Mouse (Mus musculus) heart, embryonic 15.5 days (tissue): ENCODE results near the gene Pakap. TPM values are rescaled to one million over a fixed set of nuclear protein-coding genes. Genes with fewer than 3 reads are reported as not detected.

Experiments used
- ATAC-seq: fragments of 200-750 bp; cut with Nextera tagmentation; replicated peaks from 2 replicates; pipeline ENCODE4 v1.8.0; 2017; ENCODE audit warnings: low read depth, moderate TSS enrichment; ENCODE audit not compliant: insufficient number of reproducible peaks, insufficient read depth, low FRiP score
- H3K27ac ChIP-seq: fragments of 300-500 bp; sonication (generic); 2 replicates; pipeline ENCODE4 v1.5.1; 2015; ENCODE audit warnings: mild to moderate bottlenecking, inconsistent platforms
- H3K27me3 ChIP-seq: fragments of 300-500 bp; sonication (generic); 2 replicates; pipeline ENCODE4 v1.6.1; 2015; ENCODE audit warnings: inconsistent platforms
- H3K36me3 ChIP-seq: fragments of 300-500 bp; sonication (generic); 2 replicates; pipeline ENCODE4 v1.6.1; 2015; ENCODE audit warnings: mild to moderate bottlenecking, inconsistent platforms
- H3K4me1 ChIP-seq: fragments of 300-500 bp; sonication (generic); replicated peaks from 2 replicates; pipeline ENCODE4 v1.6.1; 2015; ENCODE audit warnings: inconsistent platforms
- H3K4me2 ChIP-seq: fragments of 300-500 bp; sonication (generic); 2 replicates; pipeline ENCODE4 v1.6.1; 2015; ENCODE audit warnings: inconsistent platforms, mild to moderate bottlenecking, moderate library complexity
- H3K4me3 ChIP-seq: fragments of 300-500 bp; sonication (generic); 2 replicates; pipeline ENCODE4 v1.5.1; 2015; ENCODE audit warnings: mild to moderate bottlenecking, inconsistent platforms
- H3K9ac ChIP-seq: fragments of 300-500 bp; sonication (generic); 2 replicates; pipeline ENCODE4 v1.6.1; 2015; ENCODE audit warnings: mild to moderate bottlenecking, inconsistent platforms
- H3K9me3 ChIP-seq: fragments of 300-500 bp; sonication (generic); replicated peaks from 2 replicates; pipeline ENCODE4 v1.6.1; 2016; ENCODE audit warnings: inconsistent platforms
- WGBS: fragments of 180-500 bp; shearing (Covaris S2); methylation state at CpG from one replicate; pipeline ENCODE4 v1.1.7; 2015; ENCODE audit warnings: mixed read lengths; 5-methylcytosine and 5-hydroxymethylcytosine counted together
- polyA plus RNA-seq: library from polyadenylated mRNA; unstranded; fragments of >200 nt; fragmentation: Nextera tagmentation; extraction: Ambion mirVana; gene quantifications from 2 replicates; pipeline ENCODE4 v1.2.1, GENCODE M21; 2015

Pakap gene
- polyA plus RNA-seq, result 57.1 and 57.8 TPM in 2 replicates

DNA sequence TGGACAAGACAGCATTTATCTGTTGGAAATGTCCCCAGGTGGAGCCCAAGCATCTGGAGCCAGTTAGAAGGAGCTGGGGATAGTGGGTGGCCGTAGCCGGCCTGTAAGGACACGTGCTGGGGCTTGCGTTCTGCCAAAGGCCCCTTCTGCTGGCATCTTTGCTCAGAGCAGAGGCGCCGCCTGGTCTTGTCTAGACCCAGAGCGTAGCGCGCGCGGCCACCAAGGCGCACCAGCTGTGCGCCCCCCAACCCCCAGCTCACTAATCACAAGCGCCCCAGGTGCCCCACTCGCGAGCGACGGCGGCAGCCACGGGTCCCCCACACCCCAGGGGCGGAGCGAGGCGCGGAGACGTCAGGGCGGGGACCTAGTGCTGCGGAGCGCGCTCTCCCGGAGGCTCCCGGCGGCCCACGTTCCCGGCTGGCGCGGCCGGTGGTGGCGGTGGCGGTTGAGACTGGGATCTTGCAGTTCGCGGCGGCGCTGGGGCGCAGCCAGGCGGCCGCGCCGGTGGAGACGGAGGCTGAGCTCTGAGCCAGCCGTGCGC, at the start of gene Pakap:
Gene Pakap (plus strand): TSS at position 514 of the 541 bp plus-strand sequence.
- no peaks in the 10 kb centered on the region for H3K9me3 ChIP-seq
- peak within 1 kb of the TSS; percentile 77 for H3K4me2 ChIP-seq
- H3K4me1 ChIP-seq, result peaks cover 52% of the 10 kb centered on the region
- peak within 1 kb of the TSS; percentile 73 for H3K4me3 ChIP-seq
- peak within 1 kb of the TSS; percentile 79 for H3K9ac ChIP-seq
- H3K36me3 ChIP-seq, result no peaks in the 10 kb centered on the region
- no peaks in the 10 kb centered on the region for H3K27me3 ChIP-seq
- WGBS, result under 1% methylated on average over 51 of the region's 51 CpGs
- peak within 1 kb of the TSS; percentile 98 for H3K27ac ChIP-seq
- peak; percentile 77 for ATAC-seq

GRCm38 (mm10) chr4:57523456-57523855, 44.5 kb upstream of the Pakap start:
- Histone ChIP-seq H3K27ac (no peak overlapping the region), H3K4me3 (no peak overlapping the region), H3K36me3 (no peaks in the 10 kb centered on the region), H3K9me3 (no peaks in the 10 kb centered on the region), H3K4me2 (no peak overlapping the region), H3K9ac (no peak overlapping the region), H3K27me3 (no peaks in the 10 kb centered on the region), H3K4me1 (peaks cover 17% of the 10 kb centered on the region)
- ATAC-seq, result no peak
- WGBS, result 95% methylated on average over 15 of the region's 15 CpGs

GRCm38 (mm10) chr4:57524461-57524860, 43.5 kb upstream of the Pakap start:
- Histone ChIP-seq H3K4me2 (no peak overlapping the region), H3K9ac (no peak overlapping the region), H3K27ac (peak overlapping the region; percentile 65), H3K9me3 (no peaks in the 10 kb centered on the region), H3K36me3 (no peaks in the 10 kb centered on the region), H3K4me3 (no peak overlapping the region), H3K27me3 (no peaks in the 10 kb centered on the region), H3K4me1 (peaks cover 17% of the 10 kb centered on the region)
- peak; percentile 71 for ATAC-seq
- WGBS, result 35% methylated on average over 3 of the region's 3 CpGs

DNA sequence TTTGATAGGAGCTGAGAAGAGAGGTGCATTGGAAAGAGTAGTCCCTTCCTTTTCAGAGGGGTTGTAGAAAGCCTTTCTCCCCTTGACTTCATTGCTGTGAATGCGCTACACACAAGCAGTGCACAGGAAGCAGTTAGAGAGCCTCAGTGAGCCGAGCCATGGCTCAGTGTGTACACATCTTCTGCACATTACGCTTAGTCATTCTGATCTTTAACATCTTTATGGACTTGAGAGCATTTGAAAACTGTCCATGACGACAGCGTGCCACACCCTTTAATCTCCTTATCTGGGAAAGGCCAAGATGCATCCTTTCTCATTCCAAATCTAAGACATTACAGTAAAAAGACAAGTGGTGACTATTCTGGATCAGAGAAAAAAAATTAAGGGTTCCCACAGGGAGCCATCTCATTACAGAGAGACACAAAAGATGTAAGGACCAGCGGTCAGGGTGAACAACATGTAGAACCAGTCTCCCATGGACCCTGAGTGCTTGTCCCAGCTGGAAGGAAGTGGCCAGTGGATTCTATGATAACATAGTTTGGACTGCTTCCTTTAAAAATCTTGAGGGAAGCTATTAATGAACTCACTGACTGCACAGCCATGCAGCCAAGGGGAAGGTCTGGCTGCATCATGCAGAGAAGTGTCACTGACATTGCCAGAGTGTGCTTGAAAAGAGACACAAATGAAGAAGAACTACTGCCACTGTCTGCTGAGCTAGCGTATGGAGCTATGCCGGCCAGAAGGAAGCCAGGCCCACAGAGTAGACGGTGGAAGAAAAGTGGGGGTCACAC, 42.6 kb upstream of the Pakap start:
- H3K9me3 ChIP-seq, result no peaks in the 10 kb centered on the region
- H3K4me2 ChIP-seq, result no peak overlapping the region
- 61% methylated on average over 9 of the region's 9 CpGs for WGBS
- H3K9ac ChIP-seq, result no peak overlapping the region
- H3K4me1 ChIP-seq, result peaks cover 17% of the 10 kb centered on the region
- H3K27ac ChIP-seq, result peak overlapping the region; percentile 65
- no peak overlapping the region for H3K4me3 ChIP-seq
- no peaks in the 10 kb centered on the region for H3K36me3 ChIP-seq
- ATAC-seq, result peak; percentile 75
- no peaks in the 10 kb centered on the region for H3K27me3 ChIP-seq

- H3K4me2 ChIP-seq, result no peak overlapping the region
- H3K27me3 ChIP-seq, result no peaks in the 10 kb centered on the region
- ATAC-seq, result no peak
- no peaks in the 10 kb centered on the region for H3K9me3 ChIP-seq
- H3K27ac ChIP-seq, result no peak overlapping the region
- no peak overlapping the region for H3K4me3 ChIP-seq
- H3K4me1 ChIP-seq, result peaks cover 17% of the 10 kb centered on the region
- H3K9ac ChIP-seq, result no peak overlapping the region
- no peaks in the 10 kb centered on the region for H3K36me3 ChIP-seq
Measured at GRCm38 (mm10) chr4:57528296-57528695, 39.7 kb upstream of the Pakap start.

DNA sequence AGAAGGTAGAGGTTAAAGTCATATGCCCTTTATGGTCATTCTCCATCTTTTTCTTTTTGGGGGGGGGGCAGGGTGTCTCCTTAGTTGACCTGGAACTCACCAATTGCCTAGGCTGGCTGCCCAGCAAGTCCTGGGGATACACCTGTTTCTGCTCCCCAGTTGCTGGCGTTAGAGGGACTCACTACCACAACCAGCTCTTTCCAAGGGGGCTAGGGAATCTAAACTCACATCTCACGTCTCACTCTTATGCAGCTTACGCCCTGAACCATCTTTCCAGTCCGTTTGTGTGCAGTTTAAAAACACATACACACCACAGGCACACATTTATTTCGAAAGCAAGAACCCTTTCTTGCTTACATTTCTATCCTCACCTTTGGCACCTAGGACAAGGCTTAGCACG, 34.3 kb upstream of the Pakap start:
- no peak overlapping the region for H3K9ac ChIP-seq
- peaks cover 30% of the 10 kb centered on the region for H3K4me1 ChIP-seq
- WGBS, result 75% methylated on average over 6 of the region's 6 CpGs
- no peak for ATAC-seq
- H3K9me3 ChIP-seq, result no peaks in the 10 kb centered on the region
- no peak overlapping the region for H3K4me2 ChIP-seq
- peak overlapping the region; percentile 64; the same call in 1 of the 2 replicates for H3K27ac ChIP-seq
- H3K36me3 ChIP-seq, result no peaks in the 10 kb centered on the region
- H3K4me3 ChIP-seq, result no peak overlapping the region
- no peaks in the 10 kb centered on the region for H3K27me3 ChIP-seq

DNA sequence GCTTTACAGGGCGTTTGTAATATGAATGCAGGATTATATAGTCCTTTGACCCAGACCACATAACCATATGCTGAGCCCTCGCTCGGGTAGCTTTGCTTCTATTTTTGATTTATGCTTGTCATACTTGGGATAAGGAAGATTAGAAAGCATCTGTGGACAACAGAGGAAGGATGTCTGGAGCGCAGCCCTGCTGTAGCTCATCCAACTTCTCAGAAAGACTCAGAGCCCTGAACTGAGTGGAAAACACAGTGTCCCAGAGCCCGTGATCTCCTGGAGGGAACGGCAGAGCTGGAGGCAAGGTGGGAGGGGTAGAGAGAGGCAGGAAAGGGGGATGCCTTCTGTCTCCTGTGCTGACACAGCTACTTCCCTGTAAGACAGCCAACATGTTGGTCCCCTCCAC, 33.7 kb upstream of the Pakap start:
- Histone ChIP-seq H3K36me3 (no peaks in the 10 kb centered on the region), H3K4me3 (no peak overlapping the region), H3K4me1 (peaks cover 32% of the 10 kb centered on the region), H3K27me3 (no peaks in the 10 kb centered on the region), H3K27ac (peak overlapping the region; percentile 64), H3K9ac (no peak overlapping the region), H3K9me3 (no peaks in the 10 kb centered on the region), H3K4me2 (peak overlapping the region; percentile 29; the same call in 1 of the 2 replicates)
- no peak; the same call in 1 of the 2 replicates for ATAC-seq
- 24% methylated on average over 6 of the region's 6 CpGs for WGBS

DNA sequence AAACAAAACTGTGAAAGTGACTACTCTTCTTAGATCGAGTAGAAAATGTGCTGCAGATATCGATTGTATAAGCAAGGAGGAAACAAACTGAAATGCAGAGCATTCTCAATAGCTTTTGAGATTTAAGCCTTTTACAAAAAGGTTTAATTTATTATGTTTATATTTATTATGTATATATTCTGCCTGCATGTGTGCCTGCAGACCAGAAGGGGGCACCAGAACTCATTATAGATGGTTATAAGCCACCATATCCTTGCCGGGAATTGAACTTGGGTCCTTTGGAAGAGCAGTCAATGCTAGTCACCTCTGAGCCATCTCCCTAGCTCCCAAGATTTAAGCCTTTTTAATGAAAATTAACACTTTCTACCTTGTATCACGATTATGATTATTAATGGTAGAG, 32.9 kb upstream of the Pakap start:
- no peaks in the 10 kb centered on the region for H3K27me3 ChIP-seq
- H3K27ac ChIP-seq, result no peak overlapping the region
- 88% methylated on average over 4 of the region's 4 CpGs for WGBS
- peaks cover 33% of the 10 kb centered on the region for H3K4me1 ChIP-seq
- ATAC-seq, result no peak
- H3K36me3 ChIP-seq, result no peaks in the 10 kb centered on the region
- H3K4me2 ChIP-seq, result no peak overlapping the region
- H3K9ac ChIP-seq, result no peak overlapping the region
- no peaks in the 10 kb centered on the region for H3K9me3 ChIP-seq
- no peak overlapping the region for H3K4me3 ChIP-seq

DNA sequence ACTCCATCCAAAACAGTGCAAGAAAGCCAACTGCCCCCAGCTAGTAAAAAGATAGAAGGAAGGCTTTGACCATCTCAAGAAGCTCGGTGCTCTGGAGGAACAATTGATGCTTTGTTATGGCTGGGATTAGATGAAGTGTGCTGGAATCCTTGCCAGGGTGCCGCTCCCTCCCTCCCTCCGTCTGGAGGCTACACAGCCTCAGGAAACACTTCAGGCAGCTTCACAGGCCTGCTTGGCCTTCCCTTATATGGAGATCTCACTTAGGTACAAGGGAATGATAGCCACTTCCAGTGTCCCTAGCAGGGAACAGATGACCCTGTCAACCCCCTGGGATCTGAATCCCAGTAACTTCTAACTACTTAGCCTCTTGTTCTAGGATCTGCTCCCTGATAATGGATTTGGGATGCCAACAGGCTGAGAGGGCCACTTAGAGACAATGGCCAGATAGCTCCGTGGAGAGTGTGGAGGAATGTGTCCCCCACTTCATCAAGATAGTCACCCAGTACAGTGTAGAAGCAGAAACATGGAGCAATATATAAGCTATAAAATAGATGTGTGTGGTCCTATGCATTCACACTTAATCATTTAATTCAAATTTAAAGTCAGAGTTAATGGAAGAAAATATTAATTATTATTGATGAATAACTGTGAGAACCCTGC, 29.8 kb upstream of the Pakap start:
- Histone ChIP-seq H3K27ac (peak overlapping the region; percentile 86), H3K4me2 (no peak overlapping the region), H3K4me1 (peaks cover 34% of the 10 kb centered on the region), H3K4me3 (no peak overlapping the region), H3K9me3 (no peaks in the 10 kb centered on the region), H3K9ac (0 out of 2 replicates have a peak overlapping the region, but pooled peaks have one; percentile 11), H3K27me3 (no peaks in the 10 kb centered on the region), H3K36me3 (no peaks in the 10 kb centered on the region)
- ATAC-seq, result peak; percentile 79
- WGBS, result 9% methylated on average over 4 of the region's 4 CpGs

GRCm38 (mm10) chr4:57543692-57544256, 24.2 kb upstream of the Pakap start:
- Histone ChIP-seq H3K4me1 (peaks cover 16% of the 10 kb centered on the region), H3K27me3 (no peaks in the 10 kb centered on the region), H3K9ac (no peak overlapping the region), H3K4me2 (no peak overlapping the region; the same call in 1 of the 2 replicates), H3K9me3 (no peaks in the 10 kb centered on the region), H3K27ac (peak overlapping the region; percentile 53), H3K36me3 (no peaks in the 10 kb centered on the region), H3K4me3 (no peak overlapping the region)
- WGBS, result 26% methylated on average over 6 of the region's 6 CpGs
- 0 out of 2 replicates have a peak, but pooled peaks have one; percentile 14 for ATAC-seq

DNA sequence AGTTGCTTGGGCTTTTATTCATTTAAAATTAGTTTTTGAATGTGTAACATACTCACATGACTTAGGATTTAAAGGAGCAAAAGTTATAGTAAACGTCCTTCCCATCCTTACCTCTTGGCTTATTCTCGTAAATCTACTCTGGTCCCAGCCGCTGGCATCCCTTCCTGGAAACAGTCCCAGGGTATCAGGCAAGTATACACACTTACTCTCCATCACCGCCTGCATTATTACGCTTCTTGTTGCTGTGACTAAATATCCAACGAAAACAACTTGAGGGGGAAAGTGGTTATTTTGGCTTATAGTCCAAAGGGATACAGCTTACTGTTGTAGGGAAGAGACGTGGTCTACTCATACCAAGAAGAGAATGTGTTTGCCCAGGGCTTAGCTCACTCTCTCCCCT, 20.2 kb upstream of the Pakap start:
- Histone ChIP-seq H3K9ac (no peak overlapping the region), H3K36me3 (no peaks in the 10 kb centered on the region), H3K27ac (no peak overlapping the region), H3K4me3 (no peak overlapping the region), H3K4me2 (no peak overlapping the region), H3K27me3 (no peaks in the 10 kb centered on the region), H3K4me1 (peaks cover 19% of the 10 kb centered on the region), H3K9me3 (no peaks in the 10 kb centered on the region)
- no peak for ATAC-seq
- WGBS, result 67% methylated on average over 7 of the region's 7 CpGs
